Mouse (Mus musculus) macrophage (primary cell): Measurements from ENCODE around the gene Adgrl3. TPM values are rescaled to one million over a fixed set of nuclear protein-coding genes. Genes with fewer than 3 reads are reported as not detected.

ENCODE experiments used
- H3K27ac ChIP-seq: fragments of 350-480 bp; formaldehyde crosslinking; 2 replicates; pipeline ENCODE4 v1.9.0; 2021
- H3K36me3 ChIP-seq: fragments of 350-480 bp; formaldehyde crosslinking; 2 replicates; pipeline ENCODE4 v1.9.0; 2021; ENCODE audit errors: inconsistent target
- H3K4me3 ChIP-seq: fragments of 350-480 bp; formaldehyde crosslinking; 2 replicates; pipeline ENCODE4 v1.9.0; 2021; ENCODE audit errors: inconsistent target
- H3K79me2 ChIP-seq: fragments of 350-480 bp; formaldehyde crosslinking; 2 replicates; pipeline ENCODE4 v1.9.0; 2021; ENCODE audit errors: inconsistent target
- WGBS: methylation state at CpG from one replicate; pipeline ENCODE4 v1.1.7; 2026; ENCODE audit warnings: inconsistent platforms; ENCODE audit not compliant: missing documents; 5-methylcytosine and 5-hydroxymethylcytosine counted together
- polyA plus RNA-seq: library from polyadenylated mRNA; stranded (reverse); fragments of 250-400 nt; gene quantifications from 3 replicates; pipeline ENCODE4 v1.2.4, GENCODE M21; 2018; ENCODE audit warnings: inconsistent platforms

The Adgrl3 gene
- polyA plus RNA-seq, 1 experiment from 2014 or later: not detected

DNA sequence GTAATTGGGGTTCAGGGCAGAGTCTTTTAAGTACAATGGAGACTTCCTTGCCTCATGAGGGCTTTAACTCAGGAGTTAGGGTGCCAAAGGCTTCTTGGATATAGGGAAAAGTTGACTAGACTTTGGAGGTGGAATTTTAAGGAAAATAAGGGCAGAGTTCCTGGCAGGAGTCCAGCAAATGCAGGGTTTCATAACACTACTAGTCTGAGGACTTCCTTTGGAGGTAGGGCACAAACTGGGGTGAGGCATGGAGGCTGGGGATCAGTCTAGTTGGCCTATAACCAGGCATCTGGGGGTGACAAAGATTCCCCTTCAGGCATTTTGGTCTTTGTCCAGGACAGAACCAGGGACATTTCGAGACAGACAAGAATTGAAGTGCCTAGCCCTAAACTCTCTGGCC lies 546.6 kb downstream of the Adgrl3 start:
- Histone ChIP-seq H3K79me2 (no peaks in the 10 kb centered on the region), H3K27ac (no peak overlapping the region), H3K4me3 (no peak overlapping the region), H3K36me3 (no peaks in the 10 kb centered on the region)
- WGBS: 61% methylated on average over 1 of the region's 1 CpGs

- WGBS: 89% methylated on average over 1 of the region's 1 CpGs
Measured at GRCm38 (mm10) chr5:81568743-81569142, 548.8 kb downstream of the Adgrl3 start.

DNA sequence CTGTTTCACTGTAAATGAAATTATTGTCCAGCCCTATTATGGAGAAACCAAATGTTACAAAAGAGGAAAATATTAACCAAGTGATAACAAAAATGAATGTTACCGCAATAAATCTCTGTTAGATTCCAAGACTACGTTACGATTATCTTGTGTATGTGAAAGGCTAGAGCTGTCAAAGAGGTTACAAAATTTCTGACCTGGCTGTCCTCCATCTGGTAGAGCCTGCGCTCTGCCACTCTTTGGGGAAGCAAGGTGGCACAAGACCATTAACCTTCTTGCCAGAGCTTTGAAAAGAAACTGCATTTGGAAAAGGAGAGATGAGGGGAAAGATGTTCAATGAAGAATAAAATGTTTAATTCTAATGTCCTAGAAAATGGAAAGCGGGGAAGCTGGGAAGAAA lies 562.9 kb downstream of the Adgrl3 start:
- no peak overlapping the region for H3K27ac ChIP-seq

More at GRCm38 (mm10) chr5:81568743-81569142, 548.8 kb downstream of the Adgrl3 start:
- Histone ChIP-seq H3K36me3 (no peaks in the 10 kb centered on the region), H3K27ac (no peak overlapping the region), H3K79me2 (no peaks in the 10 kb centered on the region), H3K4me3 (no peak overlapping the region)

GRCm38 (mm10) chr5:81583425-81583824 lies 563.5 kb downstream of the Adgrl3 start:
- Histone ChIP-seq H3K4me3 (no peak overlapping the region), H3K27ac (no peak overlapping the region), H3K79me2 (no peaks in the 10 kb centered on the region), H3K36me3 (no peaks in the 10 kb centered on the region)
- 53% methylated on average over 3 of the region's 3 CpGs for WGBS

More for the DNA sequence above, 562.9 kb downstream of the Adgrl3 start:
- Histone ChIP-seq H3K79me2 (no peaks in the 10 kb centered on the region), H3K36me3 (no peaks in the 10 kb centered on the region), H3K4me3 (no peak overlapping the region)
- 90% methylated on average over 5 of the region's 5 CpGs for WGBS

DNA sequence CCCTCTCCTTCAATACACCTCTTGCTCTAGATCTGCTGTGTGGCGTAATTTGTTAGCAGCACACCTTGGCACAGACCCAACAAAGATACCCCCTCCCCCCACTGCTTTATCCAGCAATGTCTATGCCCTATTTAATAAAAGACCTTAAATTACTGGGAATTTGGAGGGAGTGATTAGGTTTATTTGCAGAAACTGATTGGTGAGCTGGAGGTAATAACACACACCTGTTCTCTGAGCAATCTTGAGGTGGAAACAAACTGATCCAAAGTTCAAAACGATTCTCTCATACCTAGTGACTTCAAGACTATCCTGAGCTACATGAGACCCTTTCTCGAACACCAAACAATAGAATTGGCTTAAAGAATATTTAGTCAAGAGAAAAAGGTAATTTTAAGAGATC lies 565.0 kb downstream of the Adgrl3 start:
- 77% methylated on average over 3 of the region's 3 CpGs for WGBS
- no peaks in the 10 kb centered on the region for H3K79me2 ChIP-seq

GRCm38 (mm10) chr5:81590005-81590694 lies 570.2 kb downstream of the Adgrl3 start:
- H3K79me2 ChIP-seq: no peaks in the 10 kb centered on the region
- H3K27ac ChIP-seq: no peak overlapping the region
- H3K4me3 ChIP-seq: no peak overlapping the region
- no peaks in the 10 kb centered on the region for H3K36me3 ChIP-seq
- WGBS: 78% methylated on average over 14 of the region's 14 CpGs

More for the DNA sequence above, 565.0 kb downstream of the Adgrl3 start:
- Histone ChIP-seq H3K36me3 (no peaks in the 10 kb centered on the region), H3K27ac (no peak overlapping the region), H3K4me3 (no peak overlapping the region)

DNA sequence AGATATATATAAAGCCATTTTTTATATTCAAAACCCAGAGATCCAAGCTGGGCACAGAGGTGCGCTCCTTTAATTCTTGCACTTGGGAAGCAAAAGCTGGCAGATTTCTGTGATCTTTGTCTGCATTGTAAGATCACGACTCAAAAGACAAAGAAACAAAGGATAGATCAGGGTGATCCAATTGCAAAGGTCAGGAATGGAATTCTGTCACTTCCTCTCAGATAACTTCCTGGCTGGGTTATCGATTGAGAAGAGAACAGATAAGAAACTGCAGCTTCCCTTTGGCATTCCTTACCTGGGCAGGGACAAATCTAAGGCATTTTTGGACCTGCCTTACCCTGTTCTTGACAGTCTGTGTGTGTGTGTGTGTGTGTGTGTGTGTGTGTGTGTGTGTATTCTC lies 571.5 kb downstream of the Adgrl3 start:
- Histone ChIP-seq H3K79me2 (no peaks in the 10 kb centered on the region), H3K4me3 (no peak overlapping the region), H3K36me3 (no peaks in the 10 kb centered on the region), H3K27ac (no peak overlapping the region)
- WGBS: 56% methylated on average over 3 of the region's 3 CpGs

DNA sequence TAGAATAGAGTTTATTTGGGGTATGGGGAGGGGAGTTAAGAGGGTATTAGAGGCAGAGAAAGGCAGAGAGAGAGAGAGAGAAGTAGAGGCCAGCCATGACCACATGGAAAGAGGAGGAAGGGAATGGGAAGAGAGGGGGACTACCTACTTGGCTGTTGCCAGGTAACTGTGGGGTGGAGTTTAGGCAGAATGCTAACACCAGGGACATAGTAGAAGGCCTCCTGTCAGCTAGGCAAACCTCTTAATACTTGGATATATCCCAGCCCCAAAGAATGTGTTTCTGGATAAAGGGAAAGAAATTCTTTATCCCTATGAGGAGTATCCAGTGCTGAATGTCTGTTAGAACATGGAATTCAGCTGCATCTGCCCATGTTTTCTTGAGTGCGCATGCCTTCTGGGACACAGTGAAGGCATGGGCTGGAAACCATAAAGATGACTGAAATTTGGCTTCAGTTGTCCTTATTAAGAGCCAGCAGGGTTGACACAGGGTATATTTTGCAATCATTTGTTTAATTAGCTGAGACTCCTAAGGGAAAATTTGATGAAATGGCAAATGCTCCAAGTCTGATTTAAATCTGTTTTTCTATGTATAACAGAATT lies 573.6 kb downstream of the Adgrl3 start:
- Histone ChIP-seq H3K79me2 (no peaks in the 10 kb centered on the region), H3K4me3 (no peak overlapping the region), H3K27ac (no peak overlapping the region), H3K36me3 (no peaks in the 10 kb centered on the region)
- WGBS: 93% methylated on average over 1 of the region's 1 CpGs

GRCm38 (mm10) chr5:81598041-81598440 lies 578.1 kb downstream of the Adgrl3 start:
- 86% methylated on average over 5 of the region's 6 CpGs for WGBS
- Histone ChIP-seq H3K27ac (no peak overlapping the region), H3K79me2 (no peaks in the 10 kb centered on the region), H3K4me3 (no peak overlapping the region), H3K36me3 (no peaks in the 10 kb centered on the region)

- Histone ChIP-seq H3K4me3 (no peak overlapping the region), H3K79me2 (no peaks in the 10 kb centered on the region), H3K36me3 (no peaks in the 10 kb centered on the region), H3K27ac (no peak overlapping the region)
- WGBS: 96% methylated on average over 4 of the region's 4 CpGs
Measured at GRCm38 (mm10) chr5:81602889-81603288, 583.0 kb downstream of the Adgrl3 start.

GRCm38 (mm10) chr5:81605646-81606045 lies 585.7 kb downstream of the Adgrl3 start:
- Histone ChIP-seq H3K27ac (no peak overlapping the region), H3K4me3 (no peak overlapping the region), H3K36me3 (no peaks in the 10 kb centered on the region), H3K79me2 (no peaks in the 10 kb centered on the region)
- WGBS: 83% methylated on average over 1 of the region's 1 CpGs

- Histone ChIP-seq H3K4me3 (no peak overlapping the region), H3K79me2 (no peaks in the 10 kb centered on the region), H3K27ac (no peak overlapping the region), H3K36me3 (no peaks in the 10 kb centered on the region)
- WGBS: 87% methylated on average over 5 of the region's 5 CpGs
Measured at GRCm38 (mm10) chr5:81610223-81610622, 590.3 kb downstream of the Adgrl3 start.

- H3K27ac ChIP-seq: no peak overlapping the region
- no peaks in the 10 kb centered on the region for H3K36me3 ChIP-seq
- no peaks in the 10 kb centered on the region for H3K79me2 ChIP-seq
- no peak overlapping the region for H3K4me3 ChIP-seq
- 82% methylated on average over 4 of the region's 4 CpGs for WGBS
Measured at GRCm38 (mm10) chr5:81614674-81615073, 594.7 kb downstream of the Adgrl3 start.

DNA sequence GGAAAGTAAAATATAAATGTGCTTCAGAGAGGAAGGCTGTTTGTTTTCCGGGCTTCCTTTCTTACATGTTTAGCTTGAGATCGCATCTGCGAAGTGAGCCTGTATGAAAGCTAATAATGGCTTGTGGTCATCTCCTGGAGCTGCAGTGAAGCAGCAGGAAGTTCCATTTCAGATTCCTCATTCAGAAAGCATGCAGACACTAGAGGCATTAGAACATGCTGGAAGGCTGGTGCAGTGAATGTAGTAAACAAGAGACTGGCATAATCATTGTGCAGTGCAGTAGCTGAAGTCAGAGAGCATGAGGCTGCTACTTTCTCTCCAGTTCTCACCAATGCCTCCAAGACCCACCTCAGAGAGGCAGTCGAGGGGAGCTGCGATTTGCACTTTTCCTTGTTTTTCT lies 601.2 kb downstream of the Adgrl3 start:
- Histone ChIP-seq H3K36me3 (no peaks in the 10 kb centered on the region), H3K79me2 (no peaks in the 10 kb centered on the region), H3K4me3 (no peak overlapping the region), H3K27ac (no peak overlapping the region)
- WGBS: 38% methylated on average over 5 of the region's 5 CpGs

GRCm38 (mm10) chr5:81621715-81622114 lies 601.8 kb downstream of the Adgrl3 start:
- Histone ChIP-seq H3K4me3 (no peak overlapping the region), H3K36me3 (no peaks in the 10 kb centered on the region), H3K27ac (no peak overlapping the region), H3K79me2 (no peaks in the 10 kb centered on the region)
- 65% methylated on average over 3 of the region's 3 CpGs for WGBS
